Mouse (Mus musculus): ENCODE results near the gene Vsnl1. TPM values are rescaled to one million over a fixed set of nuclear protein-coding genes. Genes with fewer than 3 reads are reported as not detected.

Vsnl1 gene
- total RNA-seq, 1 experiment from 2014 or later = 27.6 TPM

DNA sequence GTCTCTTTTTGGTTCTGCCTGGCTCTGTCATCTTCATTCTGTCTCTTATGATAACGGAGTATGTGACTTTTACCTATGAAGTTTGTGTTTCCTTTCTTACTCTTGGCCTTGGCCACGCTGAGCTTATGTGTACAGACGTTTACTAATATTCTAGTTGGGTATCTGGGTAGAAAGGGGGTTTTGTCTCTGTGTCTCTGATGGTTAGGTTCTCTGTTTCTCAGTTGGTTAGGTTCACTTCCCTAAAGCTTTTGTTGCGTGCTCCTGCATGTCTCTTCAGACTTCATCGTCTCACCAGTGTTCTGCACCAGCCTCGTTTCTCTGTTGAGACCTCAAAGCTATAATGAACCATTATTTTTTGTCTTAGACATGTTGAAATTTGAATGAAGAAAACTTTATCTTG is 159.2 kb downstream of the Vsnl1 start:
- no peak for DNase-seq

DNA sequence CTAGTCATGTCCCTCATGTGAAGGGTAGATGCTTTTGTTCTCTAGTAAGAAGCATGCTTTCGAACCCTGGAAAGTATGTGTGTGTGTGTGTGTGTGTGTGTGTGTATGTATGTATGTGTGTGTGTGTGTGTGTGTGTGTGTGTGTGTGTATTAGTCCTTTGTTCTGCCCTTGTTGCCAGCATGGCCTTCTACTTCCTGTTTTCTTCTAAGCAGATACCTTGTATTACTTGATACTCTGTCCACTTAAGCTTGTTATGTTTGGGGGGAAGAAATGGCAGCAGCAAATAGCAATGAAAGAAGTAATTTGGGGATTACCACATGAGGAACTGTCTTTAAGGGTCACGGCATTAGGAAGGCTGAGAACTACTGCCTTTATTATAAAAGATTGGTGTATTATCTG is 159.8 kb downstream of the Vsnl1 start:
- no peak for DNase-seq

Small RNA genes within 50 kb of the gene (microRNA-seq; reads per million reads assigned to microRNA genes)
- gene Mir7675 = 0 reads per million in 2 experiments

Other genes starting within 250 kb of the Vsnl1 start
- gene Msgn1, start 227.6 kb downstream of the Vsnl1 start, total RNA-seq (2021) = not detected in 2 replicates
- gene Gen1, start 170.8 kb downstream of the Vsnl1 start, total RNA-seq (2021) = 4.1 and 4.9 TPM in 2 replicates
- 43.1 and 59.6 TPM in 2 replicates for gene Smc6, start 170.7 kb downstream of the Vsnl1 start, total RNA-seq (2021)
- gene Rad51ap2, start 19.5 kb upstream of the Vsnl1 start, total RNA-seq (2021) = 0.23 and 0.26 TPM in 2 replicates

All from adrenal gland, postnatal 14 days (tissue).